Mouse (Mus musculus) kidney, adult 10 weeks (tissue): ENCODE data around the gene Homez. TPM values are rescaled to one million over a fixed set of nuclear protein-coding genes. Genes with fewer than 3 reads are reported as not detected.

Experiments
- polyA plus RNA-seq: library from polyadenylated mRNA; stranded (reverse); fragments of 350-450 nt; fragmentation: Illumina TruSeq; extraction: RNeasy Lipid Tissue Mini Kit (QIAGEN cat#74804); gene quantifications from one replicate; pipeline ENCODE4 v1.2.3, GENCODE M21; 2014; ENCODE audit warnings: low read depth, low replicate concordance

The Homez gene
- 14.8 TPM for polyA plus RNA-seq

DNA sequence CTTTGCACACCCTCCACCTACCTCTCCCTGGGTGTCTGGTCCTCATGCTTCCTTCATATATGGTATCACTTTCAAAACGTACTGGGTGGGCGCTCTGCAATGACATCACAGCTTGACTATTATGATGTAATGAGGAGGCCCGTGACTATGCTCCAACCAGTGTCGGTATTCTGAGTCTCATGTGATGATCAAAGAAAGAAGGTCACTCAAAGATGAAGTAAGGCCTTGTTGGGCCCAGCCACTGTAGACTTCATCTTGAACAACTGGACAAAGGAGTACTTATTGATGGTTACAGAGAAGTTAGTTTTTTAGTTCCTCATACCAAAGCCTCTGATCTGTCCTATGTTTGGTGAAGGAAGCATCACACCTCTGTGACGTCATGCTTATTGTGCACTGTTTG, at the start of gene Homez:
Gene Homez, minus strand, starts transcription at position 101 of the 400 bp plus-strand sequence.

GRCm38 (mm10) chr14:54912886-54913285, 42.1 kb upstream of the Homez start, which contains the start of gene Slc22a17:
Slc22a17 (minus strand) TSS chr14:54913132.

GRCm38 (mm10) chr14:54892200-54892599, 21.4 kb upstream of the Homez start, which contains the start of gene Pabpn1:
Pabpn1 (plus strand) TSS chr14:54892500.

DNA sequence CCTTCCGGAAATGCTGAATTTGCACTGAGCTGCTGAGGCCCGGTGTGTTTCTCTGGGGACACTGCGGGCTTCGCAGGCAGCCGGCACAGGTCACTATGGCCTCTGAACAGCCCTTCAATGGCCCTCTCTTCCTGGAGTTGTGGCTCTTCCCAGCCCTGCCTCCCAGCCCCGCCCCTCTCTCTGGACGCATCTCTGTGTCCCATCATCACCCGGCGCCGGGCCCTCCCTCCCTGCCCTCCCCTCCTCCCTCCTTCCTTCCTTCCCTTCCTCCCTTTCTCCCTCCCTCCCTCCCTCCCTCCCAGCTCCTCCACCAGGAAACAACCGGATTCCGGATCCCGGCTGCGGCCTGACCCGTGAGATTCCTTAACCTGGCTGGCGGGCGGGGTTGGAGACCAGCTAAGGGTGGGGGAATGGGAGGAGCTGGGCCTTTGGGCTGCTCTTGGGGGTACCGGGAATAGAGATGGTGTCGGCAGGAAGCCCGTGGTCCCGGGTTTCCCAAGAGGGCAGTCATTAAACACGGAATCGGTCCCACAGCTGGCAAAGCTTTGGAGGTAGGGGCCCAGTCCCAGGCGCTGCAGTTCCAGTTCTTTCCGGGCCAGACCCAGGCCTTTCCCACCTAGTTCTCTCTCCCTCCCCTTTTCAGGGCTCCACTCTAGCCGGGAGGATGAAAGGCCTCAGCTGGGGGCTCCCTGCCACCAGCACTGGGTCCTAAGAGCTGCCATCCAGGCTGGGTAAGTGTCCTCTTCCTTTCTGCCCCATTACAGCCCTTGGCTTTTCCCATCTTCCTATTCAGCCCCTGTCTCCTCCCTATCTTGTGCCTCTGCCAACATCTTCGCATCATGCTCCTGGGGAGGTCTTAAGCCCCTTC, 12.6 kb upstream of the Homez start, which contains the start of the genes Bcl2l2 and Gm20521:
Gene Bcl2l2, plus strand, starts transcription at position 224 of the 868 bp plus-strand sequence.
Gene Gm20521, plus strand, starts transcription at position 288 of the 868 bp plus-strand sequence.

GRCm38 (mm10) chr14:54877048-54877715, 6.4 kb upstream of the Homez start, which contains the start of gene Ppp1r3e:
Ppp1r3e (minus strand) TSS chr14:54877550.

DNA sequence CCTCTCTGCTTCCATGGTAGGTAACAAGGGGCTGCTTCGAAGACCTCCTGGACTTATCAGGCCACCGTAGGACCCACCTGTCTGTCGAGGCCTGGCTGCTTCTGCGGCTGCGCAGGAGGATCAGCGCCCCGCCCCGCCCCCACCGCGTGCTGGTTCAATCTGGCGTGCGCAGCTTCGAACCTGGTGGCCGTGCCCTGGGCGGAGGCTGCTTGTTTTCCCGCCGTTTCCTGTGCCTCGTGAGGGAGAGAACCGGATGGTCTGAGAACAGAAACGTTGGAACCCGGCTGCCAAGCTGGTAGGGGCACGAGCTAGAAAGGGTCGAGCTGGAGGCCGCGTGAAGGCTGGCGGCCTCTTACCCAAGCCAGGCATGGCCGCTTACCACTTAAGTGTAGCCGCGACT, 56.8 kb downstream of the Homez start, which contains the start of gene Rnf212b:
Gene Rnf212b, plus strand, starts transcription at position 151 of the 400 bp plus-strand sequence.

Other genes starting within 250 kb of the Homez start
- gene Psmb11, start 249.5 kb downstream of the Homez start, polyA plus RNA-seq: not detected
- gene Gm17606, start 230.0 kb downstream of the Homez start, polyA plus RNA-seq: not detected
- not detected for gene Cdh24, start 229.6 kb downstream of the Homez start, polyA plus RNA-seq
- 18.0 TPM for gene 1700123O20Rik, start 184.7 kb downstream of the Homez start, polyA plus RNA-seq
- 110 TPM for gene Acin1, start 184.0 kb downstream of the Homez start, polyA plus RNA-seq
- not detected for gene Gm29776, start 172.1 kb downstream of the Homez start, polyA plus RNA-seq
- not detected for gene Cebpe, start 158.8 kb downstream of the Homez start, polyA plus RNA-seq
- gene Slc7a8, start 89.0 kb downstream of the Homez start, polyA plus RNA-seq: 51.3 TPM
- 2.4 TPM for gene Rnf212b, start 56.8 kb downstream of the Homez start, polyA plus RNA-seq
- gene Ppp1r3e, start 6.6 kb upstream of the Homez start, polyA plus RNA-seq: 11.4 TPM
- gene Bcl2l2, start 12.4 kb upstream of the Homez start, polyA plus RNA-seq: 15.8 TPM
- not detected for gene Gm20521, start 12.5 kb upstream of the Homez start, polyA plus RNA-seq
- gene Pabpn1, start 21.5 kb upstream of the Homez start, polyA plus RNA-seq: 28.3 TPM
- 0.40 TPM for gene Slc22a17, start 42.2 kb upstream of the Homez start, polyA plus RNA-seq
- gene Efs, start 55.2 kb upstream of the Homez start, polyA plus RNA-seq: not detected
- gene Il25, start 61.7 kb upstream of the Homez start, polyA plus RNA-seq: not detected
- gene Cmtm5, start 65.3 kb upstream of the Homez start, polyA plus RNA-seq: not detected
- gene Myh6, start 96.0 kb upstream of the Homez start, polyA plus RNA-seq: not detected
- gene Gm17428, start 106.0 kb upstream of the Homez start, polyA plus RNA-seq: not detected
- not detected for gene Myh7, start 123.7 kb upstream of the Homez start, polyA plus RNA-seq
- gene Ngdn, start 144.5 kb upstream of the Homez start, polyA plus RNA-seq: 2.6 TPM
- gene Zfhx2, start 221.4 kb upstream of the Homez start, polyA plus RNA-seq: 0.36 TPM
- gene Thtpa, start 223.8 kb upstream of the Homez start, polyA plus RNA-seq: 9.5 TPM
- gene Ap1g2, start 235.6 kb upstream of the Homez start, polyA plus RNA-seq: 3.4 TPM
- not detected for gene Jph4, start 246.0 kb upstream of the Homez start, polyA plus RNA-seq